Mouse (Mus musculus) small intestine, adult 2 months (tissue): ENCODE data around the gene Tjp1.

Source experiments
- CTCF ChIP-seq: fragments of 200-500 bp; IDR thresholded peaks from 2 replicates; pipeline ENCODE4 v1.5.1; 2012; ENCODE audit warnings: low read depth, mild to moderate bottlenecking, control low read depth, inconsistent platforms, low read length, moderate library complexity, mixed read lengths; ENCODE audit not compliant: insufficient replicate concordance, insufficient read length; ENCODE audit errors: extremely low read depth
- POLR2A ChIP-seq: fragments of 200-500 bp; IDR thresholded peaks from 2 replicates; pipeline ENCODE4 v1.6.1; 2012; ENCODE audit warnings: low read depth, mild to moderate bottlenecking, control low read depth, inconsistent platforms, low read length, moderate library complexity

- TF ChIP-seq CTCF (no peak), POLR2A (no peak)
These were observed 189.9 kb downstream of the Tjp1 start for GRCm38 (mm10) chr7:65337581-65338270.
